In genomic region chr15:95777743-95778142, GRCm38 (mm10) we compare ENCODE assay signal across 25 mouse cellular contexts. TPM values are rescaled to one million over a fixed set of nuclear protein-coding genes. Genes with fewer than 3 reads are reported as not detected.
DNase-seq lines count a peak whose midpoint lies in the region; ATAC-seq and TF ChIP-seq lines count a peak whose summit lies in the region.
"Had no signal": no experiment of that assay in that cellular context is flagged by ENCODE, and none has a peak within 500 bp of the region (broad histone marks: within the 10 kb centered on the region; RNA-seq: fewer than 3 reads in every experiment).

No protein-coding gene starts in this region.

- no peak for TF ChIP-seq CTCF in midbrain, postnatal 0 days (IDR thresholded peaks at IDR 0.05)

- H3K4me1 ChIP-seq in midbrain, embryonic 11.5 days (ENCODE audit: control insufficient read depth, insufficient read depth, low read length) = no peaks in the 10 kb centered on the region
- H3K4me1 ChIP-seq in midbrain, postnatal 0 days (ENCODE audit: insufficient read depth, low read length) = no peaks in the 10 kb centered on the region
- H3K4me1 ChIP-seq in hindbrain, embryonic 13.5 days (replicated peaks) = no peaks in the 10 kb centered on the region
- H3K4me1 ChIP-seq: heart, embryonic 10.5 days; heart, embryonic 13.5 days; hindbrain, embryonic 15.5 days had no signal

- DNase-seq in midbrain, embryonic 11.5 days (ENCODE audit: low spot score, missing footprints) = peak; percentile 69
- DNase-seq in midbrain, postnatal 0 days (ENCODE audit: low spot score) = no peak
- DNase-seq in thymus, postnatal 25 days = peak; percentile 30
- DNase-seq in thymus, postnatal 36 days = no peak
- peak; percentile 50 for DNase-seq in naive thymus-derived CD4-positive, alpha-beta T cell, adult 2 months (ENCODE audit: low read depth)
- DNase-seq: adrenal gland, adult 8-10 months; adrenal gland, postnatal 25 days; cerebellum, adult 11-12 months; cerebellum, adult 8-10 months; cerebellum, postnatal 10 days; gastrocnemius, postnatal 10 days; gastrocnemius, postnatal 36 days; heart, adult 2 months; heart, postnatal 14 days; heart, postnatal 4 days had no signal

- H3K27me3 ChIP-seq in midbrain, embryonic 11.5 days (ENCODE audit: control insufficient read depth, insufficient read depth, low read length) = no peaks in the 10 kb centered on the region
- no peaks in the 10 kb centered on the region for H3K27me3 ChIP-seq in midbrain, postnatal 0 days (ENCODE audit: insufficient read depth, low read length)
- no peaks in the 10 kb centered on the region for H3K27me3 ChIP-seq in hindbrain, embryonic 13.5 days
- H3K27me3 ChIP-seq: CH12.LX; forebrain, embryonic 13.5 days; heart, embryonic 13.5 days; hindbrain, embryonic 15.5 days; Patski had no signal

- H3K36me3 ChIP-seq in midbrain, embryonic 11.5 days (ENCODE audit: control insufficient read depth, insufficient read depth, low read length) = no peaks in the 10 kb centered on the region
- H3K36me3 ChIP-seq in midbrain, postnatal 0 days (ENCODE audit: insufficient read depth, low read length) = no peaks in the 10 kb centered on the region
- H3K36me3 ChIP-seq in hindbrain, embryonic 13.5 days = no peaks in the 10 kb centered on the region
- H3K36me3 ChIP-seq: forebrain, embryonic 10.5 days; G1E; heart, embryonic 10.5 days; heart, embryonic 13.5 days; hindbrain, embryonic 15.5 days had no signal

- ATAC-seq in midbrain, embryonic 11.5 days (ENCODE audit: low FRiP score) = no peak
- no peak for ATAC-seq in midbrain, postnatal 0 days (ENCODE audit: low FRiP score)
- no peak for ATAC-seq in hindbrain, embryonic 13.5 days (ENCODE audit: low FRiP score)
- ATAC-seq: forebrain, embryonic 13.5 days; forebrain, embryonic 16.5 days; Patski had no signal

- no peak overlapping the region for H3K4me3 ChIP-seq in midbrain, embryonic 11.5 days (ENCODE audit: low read depth, low read length)
- H3K4me3 ChIP-seq in midbrain, postnatal 0 days (ENCODE audit: low read depth, low read length) = no peak overlapping the region
- H3K4me3 ChIP-seq in hindbrain, embryonic 13.5 days = no peak overlapping the region
- H3K4me3 ChIP-seq: forebrain, embryonic 10.5 days; forebrain, embryonic 13.5 days; heart, adult 2 months; heart, embryonic 10.5 days; heart, embryonic 13.5 days; hindbrain, embryonic 15.5 days had no signal

- H3K4me2 ChIP-seq in midbrain, embryonic 11.5 days = no peak overlapping the region
- no peak overlapping the region for H3K4me2 ChIP-seq in midbrain, postnatal 0 days (ENCODE audit: low read depth, low read length, poor library complexity, severe bottlenecking)
- H3K4me2 ChIP-seq in hindbrain, embryonic 13.5 days = no peak overlapping the region
- H3K4me2 ChIP-seq: forebrain, embryonic 13.5 days; heart, embryonic 13.5 days; hindbrain, embryonic 15.5 days had no signal

- H3K9ac ChIP-seq in midbrain, embryonic 11.5 days (ENCODE audit: low read length) = no peak overlapping the region
- H3K9ac ChIP-seq in midbrain, postnatal 0 days (replicated peaks; ENCODE audit: low read length, poor library complexity, severe bottlenecking) = no peak overlapping the region
- no peak overlapping the region for H3K9ac ChIP-seq in hindbrain, embryonic 13.5 days
- H3K9ac ChIP-seq: forebrain, embryonic 13.5 days; heart, embryonic 13.5 days; hindbrain, embryonic 15.5 days had no signal

- H3K9me3 ChIP-seq in midbrain, embryonic 11.5 days (ENCODE audit: control insufficient read depth, low read length) = no peaks in the 10 kb centered on the region
- no peaks in the 10 kb centered on the region for H3K9me3 ChIP-seq in midbrain, postnatal 0 days (ENCODE audit: low read length)
- H3K9me3 ChIP-seq in hindbrain, embryonic 13.5 days = no peaks in the 10 kb centered on the region
- H3K9me3 ChIP-seq: forebrain, embryonic 10.5 days; forebrain, embryonic 13.5 days; heart, embryonic 10.5 days; heart, embryonic 13.5 days; hindbrain, embryonic 15.5 days had no signal

- 92% methylated on average over 2 of the region's 2 CpGs for WGBS in midbrain, embryonic 11.5 days
- WGBS in midbrain, postnatal 0 days = 87% methylated on average over 2 of the region's 2 CpGs
- 98% methylated on average over 2 of the region's 2 CpGs for WGBS in hindbrain, embryonic 13.5 days

- H3K27ac ChIP-seq in midbrain, embryonic 11.5 days (ENCODE audit: low read depth, low read length) = no peak overlapping the region
- no peak overlapping the region for H3K27ac ChIP-seq in midbrain, postnatal 0 days (ENCODE audit: low read depth, low read length)
- H3K27ac ChIP-seq in hindbrain, embryonic 13.5 days = no peak overlapping the region
- H3K27ac ChIP-seq: forebrain, embryonic 10.5 days; forebrain, embryonic 13.5 days; heart, adult 2 months; heart, embryonic 10.5 days; heart, embryonic 13.5 days; hindbrain, embryonic 15.5 days had no signal

RNA-seq across cellular contexts. Expression of gene Ano6, which starts 12.9 kb away (rescaled TPM):
- 30.3 and 30.8 TPM in 2 replicates for polyA plus RNA-seq in midbrain, embryonic 11.5 days (2014; fragmentation: Nextera tagmentation; extraction: Ambion mirVana)
- total RNA-seq in midbrain, postnatal 0 days (2014; rRNA removed) = 35.0 and 36.3 TPM in 2 replicates
- 19.0 and 19.9 TPM in 2 replicates for polyA plus RNA-seq in midbrain, postnatal 0 days (2015; fragmentation: Nextera tagmentation; extraction: Ambion mirVana)
- 28.7 and 31.2 TPM in 2 replicates for polyA plus RNA-seq in hindbrain, embryonic 13.5 days (2015; fragmentation: Nextera tagmentation; extraction: Ambion mirVana)

Comparison
In these comparisons a context has a peak if more than half of its experiments do, and no peak if none do; other contexts are left out.
1. DNase-seq: peak in midbrain, embryonic 11.5 days (single experiment), thymus, postnatal 25 days (single experiment) and naive thymus-derived CD4-positive, alpha-beta T cell, adult 2 months (single experiment); none in midbrain, postnatal 0 days (single experiment) and thymus, postnatal 36 days (0 of 2).